8 mouse cellular contexts compared by ENCODE assay signal in genomic region chr5:145190875-145191798, GRCm38 (mm10). TPM values are rescaled to one million over a fixed set of nuclear protein-coding genes. Genes with fewer than 3 reads are reported as not detected.
A peak's percentile ranks its signal among the peaks of the same experiment; 100 is the strongest.
DNase-seq lines count a peak whose midpoint lies in the region; ATAC-seq and TF ChIP-seq lines count a peak whose summit lies in the region.

No protein-coding gene starts in this region.

- TF ChIP-seq CTCF in C2C12 (IDR thresholded peaks at IDR 0.05; ENCODE audit: control insufficient read depth, insufficient read depth, insufficient read length), result no peak
- TF ChIP-seq CTCF in embryonic fibroblast, embryonic 13.5 days (IDR thresholded peaks at IDR 0.05; ENCODE audit: borderline replicate concordance, insufficient read depth, low read length), result no peak
- peak; percentile 18; the same call in 1 of the 2 replicates for TF ChIP-seq CTCF in midbrain, postnatal 0 days (IDR thresholded peaks at IDR 0.05)

- H3K4me1 ChIP-seq in embryonic fibroblast, embryonic 13.5 days (ENCODE audit: control insufficient read depth, insufficient read depth, low read length), result peaks cover 8% of the 10 kb centered on the region
- peaks cover 19% of the 10 kb centered on the region for H3K4me1 ChIP-seq in heart, embryonic 10.5 days
- H3K4me1 ChIP-seq in kidney, embryonic 15.5 days, result peaks cover 20% of the 10 kb centered on the region
- peaks cover 18% of the 10 kb centered on the region for H3K4me1 ChIP-seq in limb, embryonic 15.5 days
- peaks cover 9% of the 10 kb centered on the region; the same call in 1 of the 2 replicates for H3K4me1 ChIP-seq in midbrain, postnatal 0 days (ENCODE audit: insufficient read depth, low read length)

- peak overlapping the region; percentile 50 for H3K27ac ChIP-seq in embryonic fibroblast, embryonic 13.5 days (ENCODE audit: insufficient read depth, low read length)
- peak overlapping the region; percentile 97 for H3K27ac ChIP-seq in heart, embryonic 10.5 days
- H3K27ac ChIP-seq in kidney, embryonic 15.5 days, result peak overlapping the region; percentile 86
- H3K27ac ChIP-seq in limb, embryonic 15.5 days, result peak overlapping the region; percentile 89
- H3K27ac ChIP-seq in midbrain, postnatal 0 days (ENCODE audit: low read depth, low read length), result peak overlapping the region; percentile 90

- peaks cover 52% of the 10 kb centered on the region for H3K79me2 ChIP-seq in C2C12 (ENCODE audit: control insufficient read depth, insufficient read depth)

- peaks cover 45% of the 10 kb centered on the region for H3K79me3 ChIP-seq in C2C12 (ENCODE audit: low read depth)

- TF ChIP-seq POLR2A in embryonic fibroblast, embryonic 13.5 days (IDR thresholded peaks at IDR 0.05; ENCODE audit: low read depth, low read length), result peak; percentile 94

- no peaks in the 10 kb centered on the region for H3K27me3 ChIP-seq in C2C12 (ENCODE audit: control insufficient read depth, insufficient read depth, insufficient read length)
- H3K27me3 ChIP-seq in heart, embryonic 10.5 days (ENCODE audit: insufficient read depth, poor library complexity, severe bottlenecking), result no peaks in the 10 kb centered on the region
- H3K27me3 ChIP-seq in kidney, embryonic 15.5 days, result no peaks in the 10 kb centered on the region
- no peaks in the 10 kb centered on the region for H3K27me3 ChIP-seq in limb, embryonic 15.5 days
- no peaks in the 10 kb centered on the region for H3K27me3 ChIP-seq in midbrain, postnatal 0 days (ENCODE audit: insufficient read depth, low read length)

- H3K4me2 ChIP-seq in kidney, embryonic 15.5 days, result peak overlapping the region; percentile 73
- H3K4me2 ChIP-seq in limb, embryonic 15.5 days, result peak overlapping the region; percentile 70
- peak overlapping the region; percentile 69 for H3K4me2 ChIP-seq in midbrain, postnatal 0 days (ENCODE audit: low read depth, low read length, poor library complexity, severe bottlenecking)

- H3K4me3 ChIP-seq in C2C12 (ENCODE audit: insufficient read depth, poor library complexity, severe bottlenecking), result peak overlapping the region; percentile 90
- H3K4me3 ChIP-seq in embryonic fibroblast, embryonic 13.5 days (ENCODE audit: insufficient read depth, low read length), result peak overlapping the region; percentile 87
- peak overlapping the region; percentile 90 for H3K4me3 ChIP-seq in heart, embryonic 10.5 days
- peak overlapping the region; percentile 81 for H3K4me3 ChIP-seq in kidney, embryonic 15.5 days (replicated peaks)
- peak overlapping the region; percentile 79 for H3K4me3 ChIP-seq in limb, embryonic 15.5 days
- peak overlapping the region; percentile 77 for H3K4me3 ChIP-seq in midbrain, postnatal 0 days (ENCODE audit: low read depth, low read length)

- WGBS in heart, embryonic 10.5 days, result under 1% methylated on average over 41 of the region's 41 CpGs
- under 1% methylated on average over 41 of the region's 41 CpGs for WGBS in kidney, embryonic 15.5 days
- WGBS in limb, embryonic 15.5 days, result under 1% methylated on average over 41 of the region's 41 CpGs
- 1% methylated on average over 41 of the region's 41 CpGs for WGBS in midbrain, postnatal 0 days

- peak; percentile 92 for ATAC-seq in kidney, embryonic 15.5 days (replicated peaks; ENCODE audit: low FRiP score)
- ATAC-seq in limb, embryonic 15.5 days (ENCODE audit: insufficient number of reproducible peaks, low FRiP score, low TSS enrichment, low read depth), result peak; percentile 81
- peak; percentile 89 for ATAC-seq in midbrain, postnatal 0 days (ENCODE audit: low FRiP score)

- H3K36me3 ChIP-seq in C2C12 (ENCODE audit: control insufficient read depth, insufficient read depth), result peaks cover 17% of the 10 kb centered on the region
- peaks cover 52% of the 10 kb centered on the region for H3K36me3 ChIP-seq in heart, embryonic 10.5 days
- peaks cover 58% of the 10 kb centered on the region for H3K36me3 ChIP-seq in kidney, embryonic 15.5 days
- H3K36me3 ChIP-seq in limb, embryonic 15.5 days, result peaks cover 47% of the 10 kb centered on the region
- peaks cover 41% of the 10 kb centered on the region for H3K36me3 ChIP-seq in midbrain, postnatal 0 days (ENCODE audit: insufficient read depth, low read length)

- peak overlapping the region; percentile 93 for H3ac ChIP-seq in C2C12 (ENCODE audit: control insufficient read depth, insufficient read length, low read depth)

- peak; percentile 98 for DNase-seq in brain, adult 2 months (ENCODE audit: low read depth, low spot score)
- DNase-seq in heart, embryonic 10.5 days (ENCODE audit: low spot score), result peak; percentile 97
- peak; percentile 94 for DNase-seq in midbrain, postnatal 0 days (ENCODE audit: low spot score)
- peak; percentile 90 to 95 for DNase-seq in spleen, postnatal 10 days (ENCODE audit: low spot score in 2 of 2)

- no peaks in the 10 kb centered on the region for H3K9me3 ChIP-seq in heart, embryonic 10.5 days
- no peaks in the 10 kb centered on the region for H3K9me3 ChIP-seq in kidney, embryonic 15.5 days (replicated peaks)
- no peaks in the 10 kb centered on the region for H3K9me3 ChIP-seq in limb, embryonic 15.5 days
- H3K9me3 ChIP-seq in midbrain, postnatal 0 days (ENCODE audit: low read length), result no peaks in the 10 kb centered on the region

- H3K9ac ChIP-seq in kidney, embryonic 15.5 days, result peak overlapping the region; percentile 92
- peak overlapping the region; percentile 82 for H3K9ac ChIP-seq in limb, embryonic 15.5 days
- peak overlapping the region; percentile 92 for H3K9ac ChIP-seq in midbrain, postnatal 0 days (replicated peaks; ENCODE audit: low read length, poor library complexity, severe bottlenecking)

TF ChIP-seq in C2C12, 6 proteins besides CTCF, POLR2A, EP300 and RAD21:
- TF ChIP-seq USF1 (IDR thresholded peaks at IDR 0.05; ENCODE audit: low read depth) (no peak), FOSL1 (IDR thresholded peaks at IDR 0.05; ENCODE audit: insufficient read depth, low read length, poor library complexity, severe bottlenecking) (no peak), MYOD1 (IDR thresholded peaks at IDR 0.05; ENCODE audit: control insufficient read depth, insufficient read length, low read depth) (no peak), CEBPB (IDR thresholded peaks at IDR 0.05; ENCODE audit: low read depth) (no peak), MYOG (IDR thresholded peaks at IDR 0.05; ENCODE audit: control insufficient read depth, extremely low read depth, insufficient read length) (no peak), MAX (IDR thresholded peaks at IDR 0.05) (peak; percentile 80)

RNA-seq across cellular contexts. Expression of gene Atp5j2, which starts 0.7 kb away (rescaled TPM):
- 643 TPM for polyA plus RNA-seq in C2C12 (2012; fragmentation: generic; extraction: Trizol)
- 218 and 245 TPM in 2 replicates for polyA plus RNA-seq in embryonic fibroblast, embryonic 13.5 days (2011; ENCODE audit: insufficient read length, low read depth, missing spikeins)
- 717 and 837 TPM in 2 replicates for polyA plus RNA-seq in heart, embryonic 10.5 days (2016; fragmentation: Nextera tagmentation; extraction: Ambion mirVana)
- polyA plus RNA-seq in kidney, embryonic 15.5 days (2015; fragmentation: Nextera tagmentation; extraction: Ambion mirVana), result 744 and 779 TPM in 2 replicates
- 590 and 623 TPM in 2 replicates for polyA plus RNA-seq in limb, embryonic 15.5 days (2015; fragmentation: Nextera tagmentation; extraction: Ambion mirVana)
- total RNA-seq in midbrain, postnatal 0 days (2014; rRNA removed), result 123 and 139 TPM in 2 replicates
- 634 and 667 TPM in 2 replicates for polyA plus RNA-seq in midbrain, postnatal 0 days (2015; fragmentation: Nextera tagmentation; extraction: Ambion mirVana)

RNA-seq across cellular contexts. Expression of gene Zkscan14, which starts 10.5 kb away (rescaled TPM):
- 2.0 TPM for polyA plus RNA-seq in C2C12 (2012; fragmentation: generic; extraction: Trizol)
- 3.0 and 3.3 TPM in 2 replicates for polyA plus RNA-seq in embryonic fibroblast, embryonic 13.5 days (2011; ENCODE audit: insufficient read length, low read depth, missing spikeins)
- 6.1 TPM in 2 replicates for polyA plus RNA-seq in heart, embryonic 10.5 days (2016; fragmentation: Nextera tagmentation; extraction: Ambion mirVana)
- polyA plus RNA-seq in kidney, embryonic 15.5 days (2015; fragmentation: Nextera tagmentation; extraction: Ambion mirVana), result 8.1 and 9.9 TPM in 2 replicates
- polyA plus RNA-seq in limb, embryonic 15.5 days (2015; fragmentation: Nextera tagmentation; extraction: Ambion mirVana), result 11.1 and 11.7 TPM in 2 replicates
- total RNA-seq in midbrain, postnatal 0 days (2014; rRNA removed), result 6.6 and 11.1 TPM in 2 replicates
- polyA plus RNA-seq in midbrain, postnatal 0 days (2015; fragmentation: Nextera tagmentation; extraction: Ambion mirVana), result 9.9 and 11.1 TPM in 2 replicates

RNA-seq across cellular contexts. Expression of gene Zkscan5, which starts 13.2 kb away (rescaled TPM):
- 3.6 TPM for polyA plus RNA-seq in C2C12 (2012; fragmentation: generic; extraction: Trizol)
- 7.6 and 10.4 TPM in 2 replicates for polyA plus RNA-seq in embryonic fibroblast, embryonic 13.5 days (2011; ENCODE audit: insufficient read length, low read depth, missing spikeins)
- polyA plus RNA-seq in heart, embryonic 10.5 days (2016; fragmentation: Nextera tagmentation; extraction: Ambion mirVana), result 10.9 and 11.8 TPM in 2 replicates
- 14.1 and 14.4 TPM in 2 replicates for polyA plus RNA-seq in kidney, embryonic 15.5 days (2015; fragmentation: Nextera tagmentation; extraction: Ambion mirVana)
- 13.3 and 13.6 TPM in 2 replicates for polyA plus RNA-seq in limb, embryonic 15.5 days (2015; fragmentation: Nextera tagmentation; extraction: Ambion mirVana)
- 17.7 and 19.4 TPM in 2 replicates for total RNA-seq in midbrain, postnatal 0 days (2014; rRNA removed)
- 12.8 and 13.3 TPM in 2 replicates for polyA plus RNA-seq in midbrain, postnatal 0 days (2015; fragmentation: Nextera tagmentation; extraction: Ambion mirVana)

RNA-seq across cellular contexts. Expression of gene Cpsf4, which starts 24.1 kb away (rescaled TPM):
- polyA plus RNA-seq in C2C12 (2012; fragmentation: generic; extraction: Trizol), result 47.7 TPM
- 15.1 and 20.1 TPM in 2 replicates for polyA plus RNA-seq in embryonic fibroblast, embryonic 13.5 days (2011; ENCODE audit: insufficient read length, low read depth, missing spikeins)
- polyA plus RNA-seq in heart, embryonic 10.5 days (2016; fragmentation: Nextera tagmentation; extraction: Ambion mirVana), result 38.8 and 53.3 TPM in 2 replicates
- polyA plus RNA-seq in kidney, embryonic 15.5 days (2015; fragmentation: Nextera tagmentation; extraction: Ambion mirVana), result 52.0 and 57.6 TPM in 2 replicates
- polyA plus RNA-seq in limb, embryonic 15.5 days (2015; fragmentation: Nextera tagmentation; extraction: Ambion mirVana), result 40.7 and 40.8 TPM in 2 replicates
- total RNA-seq in midbrain, postnatal 0 days (2014; rRNA removed), result 44.4 and 47.3 TPM in 2 replicates
- 40.1 and 40.7 TPM in 2 replicates for polyA plus RNA-seq in midbrain, postnatal 0 days (2015; fragmentation: Nextera tagmentation; extraction: Ambion mirVana)

RNA-seq across cellular contexts. Expression of gene Ptcd1, which starts 24.2 kb away (rescaled TPM):
- 14.5 TPM for polyA plus RNA-seq in C2C12 (2012; fragmentation: generic; extraction: Trizol)
- 7.6 and 10.0 TPM in 2 replicates for polyA plus RNA-seq in embryonic fibroblast, embryonic 13.5 days (2011; ENCODE audit: insufficient read length, low read depth, missing spikeins)
- polyA plus RNA-seq in heart, embryonic 10.5 days (2016; fragmentation: Nextera tagmentation; extraction: Ambion mirVana), result 14.6 and 15.0 TPM in 2 replicates
- polyA plus RNA-seq in kidney, embryonic 15.5 days (2015; fragmentation: Nextera tagmentation; extraction: Ambion mirVana), result 16.9 and 17.4 TPM in 2 replicates
- 17.2 TPM in 2 replicates for polyA plus RNA-seq in limb, embryonic 15.5 days (2015; fragmentation: Nextera tagmentation; extraction: Ambion mirVana)
- 27.9 and 28.5 TPM in 2 replicates for total RNA-seq in midbrain, postnatal 0 days (2014; rRNA removed)
- 20.3 and 20.6 TPM in 2 replicates for polyA plus RNA-seq in midbrain, postnatal 0 days (2015; fragmentation: Nextera tagmentation; extraction: Ambion mirVana)

Comparison
In these comparisons a context has a peak if more than half of its experiments do, and no peak if none do; other contexts are left out.
1. Peak in every context shown above with its lines: DNase-seq, ATAC-seq, H3K4me3 ChIP-seq and H3K27ac ChIP-seq.